Mouse (Mus musculus): ENCODE data around the gene Ndrg4. TPM values are rescaled to one million over a fixed set of nuclear protein-coding genes. Genes with fewer than 3 reads are reported as not detected.

Gene Ndrg4
- polyA plus RNA-seq (2015; fragmentation: Nextera tagmentation; extraction: Ambion mirVana): 10.1 and 11.4 TPM in 2 replicates

DNA sequence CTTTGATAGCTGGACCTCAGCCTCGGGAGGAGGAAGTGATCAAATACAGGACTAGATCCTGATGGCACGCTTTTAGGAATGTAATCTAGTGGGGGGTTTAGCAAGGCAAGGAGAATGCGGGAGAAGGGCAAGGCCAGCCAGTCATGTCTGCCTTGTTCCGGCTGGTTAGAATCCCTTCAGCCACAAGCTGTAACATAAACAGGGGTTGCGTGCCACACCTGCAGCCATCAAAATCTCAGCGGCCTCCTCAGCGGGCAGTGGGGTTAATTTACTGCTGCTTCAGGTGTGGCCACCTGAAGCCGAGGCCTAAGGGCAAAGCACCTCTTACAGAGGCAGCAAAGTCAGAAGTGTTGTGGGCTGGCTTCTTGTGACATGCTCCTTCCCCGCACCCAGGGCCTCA is at the start of gene Ndrg4:
TSS of gene Ndrg4 (plus strand) at position 350 of the 400 bp plus-strand sequence.
- WGBS: 38% methylated on average over 9 of the region's 9 CpGs
- H3K4me1 ChIP-seq (ENCODE audit: insufficient read depth, low read depth, low read length): 0 out of 2 replicates have a peak, but pooled peaks cover 7% of the 10 kb centered on the region
- peak within 1 kb of the TSS; percentile 92 for H3K4me2 ChIP-seq (replicated peaks; ENCODE audit: low read depth, low read length)
- 0 out of 2 replicates have a peak within 1 kb of the TSS, but pooled peaks have one; percentile 16 for H3K9ac ChIP-seq (replicated peaks; ENCODE audit: low read depth)
- H3K27me3 ChIP-seq (replicated peaks; ENCODE audit: insufficient read depth, low read length): peaks cover 33% of the 10 kb centered on the region
- no peaks in the 10 kb centered on the region for H3K36me3 ChIP-seq (ENCODE audit: insufficient read depth, low read length)
- ATAC-seq: no peak
- no peaks in the 10 kb centered on the region for H3K9me3 ChIP-seq (ENCODE audit: low read length)
- TF ChIP-seq EP300 (IDR thresholded peaks at IDR 0.05) (no peak), CTCF (IDR thresholded peaks at IDR 0.05) (no peak)
- H3K4me3 ChIP-seq (ENCODE audit: low read depth, low read length): peak within 1 kb of the TSS; percentile 45
- DNase-seq (ENCODE audit: low spot score): no peak
- no peak within 1 kb of the TSS for H3K27ac ChIP-seq (ENCODE audit: low read length)

DNA sequence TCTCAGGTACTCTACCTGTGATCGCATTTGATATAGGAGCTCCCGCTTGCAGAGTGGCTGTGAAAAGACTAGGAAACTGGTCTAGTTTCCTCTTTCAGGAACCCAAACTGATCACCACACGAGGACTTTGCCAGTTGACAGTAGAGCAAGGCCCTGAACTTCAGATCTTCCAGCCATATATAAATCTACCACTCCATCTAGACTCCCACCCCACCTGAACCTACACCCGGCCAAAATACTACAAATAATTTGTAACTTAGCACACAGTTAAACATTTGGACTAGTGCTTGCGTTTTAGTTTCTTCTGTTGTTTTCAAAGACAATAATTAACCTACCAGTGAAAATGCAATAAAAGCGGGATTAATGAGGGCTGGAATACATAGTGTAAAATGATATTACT is 43.9 kb upstream of the Ndrg4 start:
- no peak for DNase-seq (ENCODE audit: low spot score)
- 84% methylated on average over 6 of the region's 6 CpGs for WGBS
- no peak for TF ChIP-seq EP300 (IDR thresholded peaks at IDR 0.05)
- TF ChIP-seq CTCF (IDR thresholded peaks at IDR 0.05): no peak

DNA sequence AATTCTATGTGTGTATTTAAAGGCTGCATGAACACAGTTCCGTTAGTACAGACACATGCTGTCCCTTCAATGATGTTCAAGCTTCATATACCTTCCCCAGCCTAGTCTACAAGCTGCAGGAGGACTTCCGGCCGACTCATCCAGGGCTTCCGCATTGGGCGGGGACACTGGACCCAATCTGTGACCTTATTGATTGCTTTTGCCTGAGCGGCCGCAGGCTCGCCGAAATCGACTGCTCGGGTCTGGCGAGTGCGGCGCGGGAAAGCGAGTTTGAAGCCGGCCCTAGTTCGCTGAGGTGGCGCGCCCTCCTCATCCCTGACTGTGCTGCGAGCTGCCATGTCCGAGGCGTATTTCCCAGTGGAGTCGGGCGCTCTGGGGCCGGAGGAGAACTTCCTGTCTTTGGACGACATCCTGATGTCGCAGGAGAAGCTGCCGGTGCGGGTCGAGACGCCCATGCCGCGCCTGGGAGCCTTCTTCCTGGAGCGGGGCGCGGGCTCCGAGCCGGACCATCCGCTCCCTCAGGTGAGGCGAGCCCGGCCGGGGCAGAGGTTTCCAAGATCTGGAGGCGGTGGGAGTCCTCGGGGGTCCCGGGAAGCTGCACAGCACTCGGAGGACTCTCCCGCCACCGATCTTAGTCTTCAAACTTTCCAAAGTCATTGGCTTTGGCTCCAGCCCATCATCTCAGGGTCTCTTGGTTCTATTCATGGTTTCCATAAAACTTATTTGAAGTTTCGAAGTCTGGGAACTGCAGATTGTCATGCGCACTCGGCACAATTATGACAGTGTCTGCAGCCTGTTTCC is 43.3 kb upstream of the Ndrg4 start, which contains the start of gene Gins3:
TSS of gene Gins3 (plus strand) at position 192 of the 801 bp plus-strand sequence.
- ATAC-seq: peak; percentile 96
- no peaks in the 10 kb centered on the region for H3K9me3 ChIP-seq (ENCODE audit: low read length)

More for the DNA sequence above, 43.9 kb upstream of the Ndrg4 start:
- Histone ChIP-seq H3K36me3 (ENCODE audit: insufficient read depth, low read length) (no peaks in the 10 kb centered on the region), H3K9ac (replicated peaks; ENCODE audit: low read depth) (no peak overlapping the region), H3K27me3 (replicated peaks; ENCODE audit: insufficient read depth, low read length) (0 out of 2 replicates have a peak, but pooled peaks cover 3% of the 10 kb centered on the region), H3K9me3 (ENCODE audit: low read length) (no peaks in the 10 kb centered on the region), H3K4me1 (ENCODE audit: insufficient read depth, low read depth, low read length) (peaks cover 4% of the 10 kb centered on the region; the same call in 1 of the 2 replicates), H3K4me3 (ENCODE audit: low read depth, low read length) (peak overlapping the region; percentile 77; the same call in 1 of the 2 replicates), H3K4me2 (replicated peaks; ENCODE audit: low read depth, low read length) (peak overlapping the region; percentile 95), H3K27ac (ENCODE audit: low read length) (no peak overlapping the region)
- ATAC-seq: no peak

DNA sequence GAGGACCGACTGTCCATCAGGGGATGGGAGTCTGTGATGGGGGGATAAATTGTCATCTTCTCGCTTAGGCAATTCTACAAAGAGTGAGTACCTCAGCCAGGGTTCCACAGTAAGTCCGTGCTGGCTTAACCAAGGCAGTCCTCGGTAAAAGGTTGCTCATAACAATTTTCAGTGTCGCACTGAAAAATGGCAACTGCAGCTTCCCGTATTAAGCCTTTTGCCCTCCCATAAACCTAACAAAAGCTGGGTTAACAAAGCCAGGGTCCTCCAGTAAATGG is 42.8 kb upstream of the Ndrg4 start:
- Histone ChIP-seq H3K9me3 (ENCODE audit: low read length) (no peaks in the 10 kb centered on the region), H3K4me1 (ENCODE audit: insufficient read depth, low read depth, low read length) (peaks cover 4% of the 10 kb centered on the region; the same call in 1 of the 2 replicates), H3K4me2 (replicated peaks; ENCODE audit: low read depth, low read length) (peak overlapping the region; percentile 95), H3K4me3 (ENCODE audit: low read depth, low read length) (peak overlapping the region; percentile 77), H3K9ac (replicated peaks; ENCODE audit: low read depth) (peak overlapping the region; percentile 41), H3K27ac (ENCODE audit: low read length) (no peak overlapping the region), H3K27me3 (replicated peaks; ENCODE audit: insufficient read depth, low read length) (no peaks in the 10 kb centered on the region), H3K36me3 (ENCODE audit: insufficient read depth, low read length) (no peaks in the 10 kb centered on the region)
- 3% methylated on average over 6 of the region's 6 CpGs for WGBS
- ATAC-seq (no peak), DNase-seq (ENCODE audit: low spot score) (no peak)
- TF ChIP-seq EP300 (IDR thresholded peaks at IDR 0.05) (no peak), CTCF (IDR thresholded peaks at IDR 0.05) (no peak)

More for the DNA sequence above, 43.3 kb upstream of the Ndrg4 start, which contains the start of gene Gins3:
- WGBS: 2% methylated on average over 43 of the region's 52 CpGs
- peak; percentile 95 for DNase-seq (ENCODE audit: low spot score)
- TF ChIP-seq EP300 (IDR thresholded peaks at IDR 0.05): peak; percentile 43; the same call in 1 of the 2 replicates
- no peak for TF ChIP-seq CTCF (IDR thresholded peaks at IDR 0.05)
- Histone ChIP-seq H3K27me3 (replicated peaks; ENCODE audit: insufficient read depth, low read length) (no peaks in the 10 kb centered on the region), H3K9ac (replicated peaks; ENCODE audit: low read depth) (peak within 1 kb of the TSS; percentile 41), H3K4me2 (replicated peaks; ENCODE audit: low read depth, low read length) (peak within 1 kb of the TSS; percentile 95), H3K4me3 (ENCODE audit: low read depth, low read length) (peak within 1 kb of the TSS; percentile 77), H3K4me1 (ENCODE audit: insufficient read depth, low read depth, low read length) (peaks cover 4% of the 10 kb centered on the region; the same call in 1 of the 2 replicates), H3K27ac (ENCODE audit: low read length) (no peak within 1 kb of the TSS), H3K36me3 (ENCODE audit: insufficient read depth, low read length) (no peaks in the 10 kb centered on the region)

DNA sequence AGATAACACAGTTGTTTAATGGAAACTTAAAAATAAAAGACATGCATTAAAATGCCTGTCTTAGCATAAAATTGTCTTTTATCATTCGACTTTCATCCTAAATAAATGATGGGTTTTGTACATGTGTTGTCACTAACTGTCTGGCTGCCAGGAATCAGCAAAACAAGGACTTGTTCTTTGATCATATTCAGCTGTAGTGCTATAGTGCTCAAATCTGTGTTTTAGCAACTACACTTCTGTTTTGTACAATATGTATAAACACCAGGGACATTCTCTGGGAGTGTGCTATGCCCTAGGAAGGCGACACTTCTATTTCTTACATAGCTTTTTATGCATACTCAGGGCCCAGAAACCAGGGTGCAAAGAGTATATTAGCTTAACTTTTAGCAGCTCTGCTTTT is 31.8 kb upstream of the Ndrg4 start:
- H3K4me3 ChIP-seq (ENCODE audit: low read depth, low read length): no peak overlapping the region
- no peak overlapping the region for H3K9ac ChIP-seq (replicated peaks; ENCODE audit: low read depth)
- DNase-seq (ENCODE audit: low spot score) (peak; percentile 63), ATAC-seq (peak; percentile 71)
- no peaks in the 10 kb centered on the region for H3K27me3 ChIP-seq (replicated peaks; ENCODE audit: insufficient read depth, low read length)
- 63% methylated on average over 2 of the region's 2 CpGs for WGBS
- TF ChIP-seq EP300 (IDR thresholded peaks at IDR 0.05) (no peak), CTCF (IDR thresholded peaks at IDR 0.05) (no peak)
- H3K27ac ChIP-seq (ENCODE audit: low read length): no peak overlapping the region
- no peak overlapping the region for H3K4me2 ChIP-seq (replicated peaks; ENCODE audit: low read depth, low read length)
- no peaks in the 10 kb centered on the region for H3K4me1 ChIP-seq (ENCODE audit: insufficient read depth, low read depth, low read length)
- no peaks in the 10 kb centered on the region for H3K36me3 ChIP-seq (ENCODE audit: insufficient read depth, low read length)
- no peaks in the 10 kb centered on the region for H3K9me3 ChIP-seq (ENCODE audit: low read length)

DNA sequence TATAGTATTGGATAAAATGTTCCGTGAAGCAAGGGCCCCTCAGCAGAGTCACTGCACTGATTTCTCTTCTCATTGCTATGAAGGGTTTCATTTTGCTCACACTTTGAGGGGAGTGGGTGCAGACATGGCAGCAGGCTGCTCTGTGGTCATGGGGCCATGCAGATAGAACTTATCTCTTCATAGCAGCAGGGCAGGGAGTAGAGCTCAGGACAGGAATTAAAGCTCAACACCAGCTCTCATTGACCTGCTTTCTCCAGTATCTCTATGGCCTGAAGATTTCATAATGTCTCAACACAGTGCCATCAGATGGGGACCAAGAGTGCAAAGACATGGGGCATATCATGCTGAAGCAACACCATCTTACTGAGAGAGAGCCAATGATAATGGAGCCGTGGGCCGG is 28.5 kb upstream of the Ndrg4 start:
- no peak for TF ChIP-seq EP300 (IDR thresholded peaks at IDR 0.05)
- TF ChIP-seq CTCF (IDR thresholded peaks at IDR 0.05): no peak
- no peak for DNase-seq (ENCODE audit: low spot score)
- Histone ChIP-seq H3K27ac (ENCODE audit: low read length) (no peak overlapping the region), H3K27me3 (replicated peaks; ENCODE audit: insufficient read depth, low read length) (no peaks in the 10 kb centered on the region), H3K9ac (replicated peaks; ENCODE audit: low read depth) (no peak overlapping the region), H3K4me2 (replicated peaks; ENCODE audit: low read depth, low read length) (no peak overlapping the region), H3K9me3 (ENCODE audit: low read length) (no peaks in the 10 kb centered on the region), H3K4me1 (ENCODE audit: insufficient read depth, low read depth, low read length) (no peaks in the 10 kb centered on the region), H3K4me3 (ENCODE audit: low read depth, low read length) (no peak overlapping the region), H3K36me3 (ENCODE audit: insufficient read depth, low read length) (no peaks in the 10 kb centered on the region)
- no peak for ATAC-seq
- 84% methylated on average over 3 of the region's 3 CpGs for WGBS

Data from lung, postnatal 0 days (tissue).